Mouse (Mus musculus) MEL (cell line): ENCODE measurements around the gene Hexim2. TPM values are rescaled to one million over a fixed set of nuclear protein-coding genes. Genes with fewer than 3 reads are reported as not detected.

Experiments used
- DNase-seq: peaks from one replicate; pipeline ENCODE4 v3.0.0; 2011; ENCODE audit warnings: low read depth, low spot score
- H3K27ac ChIP-seq: 2 replicates; pipeline ENCODE4 v1.5.1; 2012; ENCODE audit warnings: low read depth, mild to moderate bottlenecking, control low read depth, low read length, moderate library complexity; ENCODE audit not compliant: control insufficient read depth
- H3K27me3 ChIP-seq, 2 experiments: fragments of 150-350 bp in 1 of 2; sonication (generic) in 1 of 2; 2 replicates each; pipeline ENCODE4 v1.6.1; 2012; ENCODE audit warnings: low read length in 2 of 2, mild to moderate bottlenecking in 2 of 2, improper control_type of control experiment in 1 of 2, moderate library complexity in 1 of 2; ENCODE audit not compliant: insufficient read depth in 2 of 2, control insufficient read depth in 1 of 2
- H3K36me3 ChIP-seq, 2 experiments: 2 replicates each; pipeline ENCODE4 v1.6.1; 2012 to 2014; ENCODE audit warnings: low read length in 2 of 2, improper control_type of control experiment in 1 of 2, inconsistent platforms in 1 of 2, mild to moderate bottlenecking in 1 of 2; ENCODE audit not compliant: insufficient read depth in 2 of 2, control insufficient read depth in 1 of 2
- H3K4me1 ChIP-seq, 2 experiments: fragments of 150-350 bp in 1 of 2; sonication (generic) in 1 of 2; 2 replicates each; pipeline ENCODE4 v1.6.1; 2012; ENCODE audit warnings: low read length in 2 of 2, improper control_type of control experiment in 1 of 2, mild to moderate bottlenecking in 1 of 2; ENCODE audit not compliant: insufficient read depth in 2 of 2, control insufficient read depth in 1 of 2
- H3K4me3 ChIP-seq, 2 experiments: fragments of 150-350 bp in 1 of 2; sonication (generic) in 1 of 2; 2 replicates each; pipeline ENCODE4 v1.5.1; 2012; ENCODE audit warnings: low read depth in 2 of 2, low read length in 2 of 2, mild to moderate bottlenecking in 2 of 2, moderate library complexity in 2 of 2, control low read depth in 1 of 2, improper control_type of control experiment in 1 of 2; ENCODE audit not compliant: control insufficient read depth in 1 of 2, insufficient read depth in 1 of 2
- H3K79me2 ChIP-seq: 2 replicates; pipeline ENCODE4 v1.6.1; 2012; ENCODE audit warnings: mild to moderate bottlenecking, low read length, moderate library complexity; ENCODE audit not compliant: control insufficient read depth, poor library complexity, insufficient read depth
- H3K9ac ChIP-seq: 2 replicates; pipeline ENCODE4 v1.6.1; 2012; ENCODE audit warnings: low read depth, mild to moderate bottlenecking, control low read depth, low read length, moderate library complexity; ENCODE audit not compliant: control insufficient read depth, poor library complexity, severe bottlenecking
- H3K9me3 ChIP-seq: fragments of 150-350 bp; sonication (generic); replicated peaks from 2 replicates; pipeline ENCODE4 v1.6.1; 2012; ENCODE audit warnings: mild to moderate bottlenecking, low read length, improper control_type of control experiment, moderate library complexity; ENCODE audit not compliant: insufficient read depth
- BHLHE40 ChIP-seq: IDR thresholded peaks from 2 replicates; pipeline ENCODE4 v1.6.1; 2012; ENCODE audit warnings: low read depth, mild to moderate bottlenecking, inconsistent platforms, low read length, improper control_type of control experiment, borderline replicate concordance
- CHD2 ChIP-seq: IDR thresholded peaks from 2 replicates; pipeline ENCODE4 v1.6.1; 2011; ENCODE audit warnings: low read length, improper control_type of control experiment
- CTCF ChIP-seq, 3 experiments: IDR thresholded peaks in 2 of 3; conservative IDR thresholded peaks in 1 of 3; 2 replicates each; pipeline ENCODE4 v1.5.1; 2011 to 2012; ENCODE audit warnings: low read length in 3 of 3, low read depth in 2 of 3, mild to moderate bottlenecking in 2 of 3, improper control_type of control experiment in 1 of 3, inconsistent platforms in 1 of 3, mixed read lengths in 1 of 3, moderate library complexity in 1 of 3; ENCODE audit not compliant: control insufficient read depth in 1 of 3, insufficient read depth in 1 of 3, poor library complexity in 1 of 3, severe bottlenecking in 1 of 3
- EP300 ChIP-seq, 2 experiments: IDR thresholded peaks; 2 replicates each; pipeline ENCODE4 v1.6.1; 2011; ENCODE audit warnings: improper control_type of control experiment in 2 of 2, low read length in 2 of 2, low read depth in 1 of 2, mild to moderate bottlenecking in 1 of 2
- ETS1 ChIP-seq: IDR thresholded peaks from 2 replicates; pipeline ENCODE4 v1.6.1; 2012; ENCODE audit warnings: low read depth, mild to moderate bottlenecking, inconsistent platforms, low read length, improper control_type of control experiment, moderate library complexity
- GATA1 ChIP-seq: IDR thresholded peaks from 2 replicates; pipeline ENCODE4 v1.6.1; 2011; ENCODE audit warnings: low read depth, low read length, improper control_type of control experiment
- HCFC1 ChIP-seq: IDR thresholded peaks from 2 replicates; pipeline ENCODE4 v1.6.1; 2012; ENCODE audit warnings: low read depth, mild to moderate bottlenecking, inconsistent platforms, low read length, improper control_type of control experiment, moderate library complexity
- JUND ChIP-seq: IDR thresholded peaks from 2 replicates; pipeline ENCODE4 v1.6.1; 2011; ENCODE audit warnings: low read depth, mild to moderate bottlenecking, improper control_type of control experiment, low read length
- KAT2A ChIP-seq: conservative IDR thresholded peaks from 2 replicates; pipeline ENCODE4 v1.6.1; 2012; ENCODE audit warnings: low read depth, low read length, improper control_type of control experiment, inconsistent platforms
- MAFK ChIP-seq: IDR thresholded peaks from 2 replicates; pipeline ENCODE4 v1.6.1; 2011; ENCODE audit warnings: low read depth, mild to moderate bottlenecking, low read length, improper control_type of control experiment, borderline replicate concordance
- MAX ChIP-seq: IDR thresholded peaks from 2 replicates; pipeline ENCODE4 v1.6.1; 2011; ENCODE audit warnings: low read length, improper control_type of control experiment
- MAZ ChIP-seq: IDR thresholded peaks from 2 replicates; pipeline ENCODE4 v1.6.1; 2012; ENCODE audit warnings: low read depth, mild to moderate bottlenecking, inconsistent platforms, low read length, improper control_type of control experiment
- MXI1 ChIP-seq: IDR thresholded peaks from 2 replicates; pipeline ENCODE4 v1.6.1; 2011; ENCODE audit warnings: mild to moderate bottlenecking, low read depth, low read length, improper control_type of control experiment
- MYB ChIP-seq: IDR thresholded peaks from 2 replicates; pipeline ENCODE4 v1.6.1; 2011; ENCODE audit warnings: mild to moderate bottlenecking, low read depth, low read length, improper control_type of control experiment
- MYC ChIP-seq: IDR thresholded peaks from 2 replicates; pipeline ENCODE4 v1.6.1; 2011; ENCODE audit warnings: low read depth, mild to moderate bottlenecking, low read length, improper control_type of control experiment, moderate library complexity
- NELFE ChIP-seq: IDR thresholded peaks from 2 replicates; pipeline ENCODE4 v1.6.1; 2011; ENCODE audit warnings: low read depth, low read length, improper control_type of control experiment
- NRF1 ChIP-seq: IDR thresholded peaks from 2 replicates; pipeline ENCODE4 v1.6.1; 2014; ENCODE audit warnings: low read depth, mild to moderate bottlenecking, inconsistent platforms, low read length, improper control_type of control experiment, moderate library complexity; ENCODE audit not compliant: poor library complexity, insufficient read depth, severe bottlenecking
- POLR2AphosphoS2 ChIP-seq: IDR thresholded peaks from 2 replicates; pipeline ENCODE4 v1.6.1; 2011; ENCODE audit warnings: low read length, improper control_type of control experiment
- POLR2AphosphoS5 ChIP-seq: IDR thresholded peaks from 2 replicates; pipeline ENCODE4 v1.6.1; 2012; ENCODE audit warnings: low read depth, borderline replicate concordance, mild to moderate bottlenecking, inconsistent platforms, low read length, moderate library complexity, mixed read lengths
- RAD21 ChIP-seq: IDR thresholded peaks from 2 replicates; pipeline ENCODE4 v1.6.1; 2011; ENCODE audit warnings: mild to moderate bottlenecking, low read depth, low read length, improper control_type of control experiment
- SIN3A ChIP-seq: IDR thresholded peaks from 2 replicates; pipeline ENCODE4 v1.6.1; 2012; ENCODE audit warnings: low read length, improper control_type of control experiment, inconsistent platforms
- SMC3 ChIP-seq: IDR thresholded peaks from 2 replicates; pipeline ENCODE4 v1.6.1; 2011; ENCODE audit warnings: low read depth, low read length, improper control_type of control experiment
- TBP ChIP-seq: IDR thresholded peaks from 2 replicates; pipeline ENCODE4 v1.8.0; 2011; ENCODE audit warnings: low read depth, low read length, improper control_type of control experiment
- TCF12 ChIP-seq: IDR thresholded peaks from 2 replicates; pipeline ENCODE4 v1.6.1; 2014; ENCODE audit warnings: low read depth, mild to moderate bottlenecking, inconsistent platforms, low read length, improper control_type of control experiment, moderate library complexity
- UBTF ChIP-seq: IDR thresholded peaks from 2 replicates; pipeline ENCODE4 v1.6.1; 2012; ENCODE audit warnings: low read depth, mild to moderate bottlenecking, inconsistent platforms, low read length, improper control_type of control experiment, moderate library complexity, borderline replicate concordance; ENCODE audit not compliant: insufficient read depth
- USF1 ChIP-seq: IDR thresholded peaks from 2 replicates; pipeline ENCODE4 v1.6.1; 2014; ENCODE audit warnings: low read depth, mild to moderate bottlenecking, inconsistent platforms, low read length, improper control_type of control experiment, moderate library complexity
- USF2 ChIP-seq, 2 experiments: IDR thresholded peaks; 2 replicates each; pipeline ENCODE4 v1.6.1; 2011 to 2012; ENCODE audit warnings: improper control_type of control experiment in 2 of 2, low read length in 2 of 2, borderline replicate concordance in 1 of 2, inconsistent platforms in 1 of 2, low read depth in 1 of 2, mild to moderate bottlenecking in 1 of 2; ENCODE audit not compliant: insufficient read depth in 1 of 2
- ZKSCAN1 ChIP-seq: IDR thresholded peaks from 2 replicates; pipeline ENCODE4 v1.6.1; 2012; ENCODE audit warnings: low read depth, mild to moderate bottlenecking, inconsistent platforms, low read length, improper control_type of control experiment, moderate library complexity
- ZMIZ1 ChIP-seq: IDR thresholded peaks from 2 replicates; pipeline ENCODE4 v1.6.1; 2012; ENCODE audit warnings: low read depth, mild to moderate bottlenecking, inconsistent platforms, low read length, improper control_type of control experiment, moderate library complexity
- polyA plus RNA-seq, 2 experiments: library from polyadenylated mRNA; stranded (reverse) in 1 of 2; unstranded in 1 of 2; fragments of >175 nt in 1 of 2; fragments of >200 nt in 1 of 2; gene quantifications; 2 replicates each; pipeline versions ENCODE4 v1.2.1 to v1.2.4; 2012; ENCODE audit warnings: low replicate concordance in 2 of 2, low read depth in 1 of 2; ENCODE audit not compliant: insufficient read length in 2 of 2, insufficient read depth in 1 of 2, missing spikeins in 1 of 2
- total RNA-seq: library from RNA; depleted of rRNA; stranded (reverse); fragments of 300-350 nt; gene quantifications from 2 replicates; pipeline ENCODE4 v1.2.3, GENCODE M21; 2012

Gene Hexim2
- total and polyA plus RNA-seq, 3 experiments, result 12.3 to 12.5 TPM; not detected in 1

- DNase-seq, result no peak
- Histone ChIP-seq H3K4me3 (no peak overlapping the region), H3K9ac (no peak overlapping the region), H3K36me3 (no peaks in the 10 kb centered on the region; a peak in 1 of 4 replicates), H3K27me3 (peaks cover 0 to 3% of the 10 kb centered on the region in 2 experiments; a peak in 2 of 4 replicates), H3K4me1 (peaks cover 0 to 2% of the 10 kb centered on the region in 2 experiments; a peak in 2 of 4 replicates), H3K79me2 (no peaks in the 10 kb centered on the region), H3K9me3 (no peaks in the 10 kb centered on the region), H3K27ac (no peak overlapping the region)
- TF ChIP-seq POLR2AphosphoS5, result no peak
- no peak for TF ChIP-seq RAD21
- no peak for TF ChIP-seq MAZ
- TF ChIP-seq USF1, result no peak
- no peak for TF ChIP-seq MAFK
These were observed 17.5 kb downstream of the Hexim2 start for GRCm38 (mm10) chr11:103149771-103150170.

- Histone ChIP-seq H3K4me1 (peaks cover 0 to 5% of the 10 kb centered on the region in 2 experiments; a peak in 1 of 4 replicates), H3K4me3 (peak overlapping the region; percentile 56 to 57), H3K27ac (no peak overlapping the region), H3K79me2 (no peaks in the 10 kb centered on the region), H3K36me3 (peaks cover 0 to 3% of the 10 kb centered on the region in 2 experiments; a peak in 1 of 4 replicates), H3K9me3 (no peaks in the 10 kb centered on the region), H3K27me3 (no peaks in the 10 kb centered on the region), H3K9ac (peak overlapping the region; percentile 69)
- peak; percentile 95 for DNase-seq
- TF ChIP-seq UBTF (no peak), CTCF (IDR thresholded peaks at IDR 0.05 in 2 of 3, conservative IDR thresholded peaks at IDR 0.05 in 1 of 3; ENCODE audit: control insufficient read depth in 1 of 3, insufficient read depth in 1 of 3, low read depth in 2 of 3, low read length in 3 of 3, poor library complexity in 1 of 3, severe bottlenecking in 1 of 3) (peak; percentile 85 to 100 (median 98)), NRF1 (no peak), TBP (peak; percentile 43; the same call in 1 of the 2 replicates), ZKSCAN1 (no peak; the same call in 1 of the 2 replicates), KAT2A (no peak), EP300 (IDR thresholded peaks at IDR 0.05; ENCODE audit: low read depth in 1 of 2, low read length in 2 of 2) (no peak), MYC (no peak), ETS1 (no peak), TCF12 (no peak), MAX (peak; percentile 47; the same call in 1 of the 2 replicates), BHLHE40 (no peak), POLR2AphosphoS2 (no peak), JUND (no peak), USF2 (IDR thresholded peaks at IDR 0.05; ENCODE audit: borderline replicate concordance in 1 of 2, insufficient read depth in 1 of 2, low read depth in 1 of 2, low read length in 2 of 2) (no peak), SIN3A (peak; percentile 75; the same call in 1 of the 2 replicates), MXI1 (peak; percentile 28; the same call in 1 of the 2 replicates), RAD21 (peak; percentile 78), HCFC1 (peak; percentile 45; the same call in 1 of the 2 replicates), POLR2AphosphoS5 (no peak), CHD2 (no peak), GATA1 (no peak), SMC3 (peak; percentile 95), ZMIZ1 (no peak), MYB (no peak), NELFE (no peak)
These were observed 26.6 kb downstream of the Hexim2 start for GRCm38 (mm10) chr11:103158621-103159478.
